Mouse (Mus musculus) bone marrow macrophage, adult 2 months (primary cell): ENCODE results near the gene Cdc26. TPM values are rescaled to one million over a fixed set of nuclear protein-coding genes. Genes with fewer than 3 reads are reported as not detected.

Source experiments
- H3K27ac ChIP-seq: 2 replicates; pipeline ENCODE4 v1.5.1; 2012; ENCODE audit warnings: low read depth, low read length; ENCODE audit not compliant: insufficient read depth
- H3K4me1 ChIP-seq: 2 replicates; pipeline ENCODE4 v1.6.1; 2012; ENCODE audit warnings: low read length; ENCODE audit not compliant: control insufficient read depth, insufficient read depth
- H3K4me3 ChIP-seq: 2 replicates; pipeline ENCODE4 v1.5.1; 2012; ENCODE audit warnings: mild to moderate bottlenecking, low read length, moderate library complexity; ENCODE audit not compliant: insufficient read depth
- CTCF ChIP-seq: IDR thresholded peaks from 2 replicates; pipeline ENCODE4 v1.5.1; 2012; ENCODE audit warnings: low read depth, mild to moderate bottlenecking, low read length, moderate library complexity
- POLR2A ChIP-seq: IDR thresholded peaks from 2 replicates; pipeline ENCODE4 v1.6.1; 2012; ENCODE audit warnings: mild to moderate bottlenecking, low read depth, low read length, borderline replicate concordance
- polyA plus RNA-seq: library from polyadenylated mRNA; stranded (reverse); fragments of >200 nt; gene quantifications from 2 replicates; pipeline ENCODE4 v1.2.4, GENCODE M21; 2012; ENCODE audit not compliant: missing spikeins, insufficient read depth, insufficient read length

The Cdc26 gene
- polyA plus RNA-seq, 1 experiment = 54.8 TPM

GRCm38 (mm10) chr4:62364299-62364698, 44.1 kb downstream of the Cdc26 start:
- TF ChIP-seq CTCF = no peak
- no peak overlapping the region for H3K27ac ChIP-seq

DNA sequence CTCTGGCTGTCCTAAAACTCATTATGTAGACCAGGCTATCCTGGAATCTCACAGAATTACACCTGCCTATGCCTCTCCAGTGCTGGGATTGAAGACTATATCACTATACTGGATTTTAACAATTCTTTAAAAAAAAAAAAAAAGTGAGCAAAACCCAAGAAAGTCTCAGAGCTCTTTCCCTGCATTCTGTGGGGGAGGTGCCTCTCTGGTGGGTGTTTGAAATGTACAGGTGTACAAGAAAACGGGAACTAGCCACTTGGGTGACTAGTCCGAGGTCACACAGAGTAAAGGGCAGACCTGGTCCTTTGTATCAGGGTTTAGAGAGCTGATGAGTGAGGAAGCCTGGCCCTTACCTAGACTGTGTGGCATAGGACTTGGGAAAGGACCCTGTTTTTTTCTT, 46.0 kb downstream of the Cdc26 start:
- TF ChIP-seq POLR2A (no peak), CTCF (no peak)
- no peak overlapping the region for H3K27ac ChIP-seq
- no peak overlapping the region for H3K4me3 ChIP-seq
- peaks cover 17% of the 10 kb centered on the region for H3K4me1 ChIP-seq

More at GRCm38 (mm10) chr4:62364299-62364698, 44.1 kb downstream of the Cdc26 start:
- Histone ChIP-seq H3K4me3 (no peak overlapping the region), H3K4me1 (peaks cover 20% of the 10 kb centered on the region)

DNA sequence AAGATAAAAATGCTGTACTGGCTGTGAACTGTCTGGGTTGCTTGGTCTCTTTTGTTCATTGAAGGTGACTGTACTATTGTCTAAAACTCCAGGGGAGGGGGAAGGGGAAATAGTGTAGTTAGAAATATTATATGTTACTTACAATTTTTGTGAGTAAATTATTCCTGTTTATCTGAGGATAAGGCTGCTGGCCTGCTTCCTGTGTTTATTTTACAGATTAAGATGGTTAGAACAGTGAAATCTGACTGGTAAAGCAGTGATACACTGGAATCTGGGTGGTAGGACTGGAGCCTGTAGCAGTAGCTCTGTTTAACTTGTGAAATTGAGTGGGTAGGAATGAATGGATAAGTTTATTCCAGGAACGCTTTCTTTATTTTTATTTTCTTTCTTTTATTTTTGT, 46.4 kb downstream of the Cdc26 start:
- TF ChIP-seq CTCF (no peak), POLR2A (no peak)
- H3K27ac ChIP-seq = no peak overlapping the region
- peaks cover 18% of the 10 kb centered on the region for H3K4me1 ChIP-seq
- H3K4me3 ChIP-seq = peak overlapping the region; percentile 77; the same call in 1 of the 2 replicates

DNA sequence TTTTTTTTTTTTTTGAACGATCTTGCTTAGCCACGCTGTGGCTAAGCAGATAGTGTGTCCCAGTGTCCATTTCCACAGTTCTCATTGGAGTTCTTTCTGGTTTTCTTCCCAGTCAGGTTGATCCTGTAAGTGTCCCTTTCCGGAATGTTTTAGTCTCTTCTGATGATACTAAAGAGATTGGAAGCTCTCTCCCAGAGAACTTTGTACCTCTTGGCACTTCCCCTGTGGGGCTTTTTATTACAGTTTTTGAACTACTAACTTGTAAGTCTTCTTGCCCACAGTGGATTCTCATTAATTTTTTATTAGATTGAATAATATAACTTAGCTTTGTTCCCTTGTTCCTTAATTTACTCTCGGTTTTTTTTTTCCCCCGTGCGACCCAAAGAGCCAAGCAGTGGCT, 46.9 kb downstream of the Cdc26 start:
- TF ChIP-seq POLR2A (no peak), CTCF (no peak)
- Histone ChIP-seq H3K4me1 (peaks cover 20% of the 10 kb centered on the region), H3K27ac (no peak overlapping the region), H3K4me3 (peak overlapping the region; percentile 77)

GRCm38 (mm10) chr4:62360805-62361455, 47.5 kb downstream of the Cdc26 start:
- peak overlapping the region; percentile 50 for H3K27ac ChIP-seq
- H3K4me3 ChIP-seq = peak overlapping the region; percentile 77
- peaks cover 24% of the 10 kb centered on the region for H3K4me1 ChIP-seq
- TF ChIP-seq CTCF (no peak), POLR2A (no peak)

DNA sequence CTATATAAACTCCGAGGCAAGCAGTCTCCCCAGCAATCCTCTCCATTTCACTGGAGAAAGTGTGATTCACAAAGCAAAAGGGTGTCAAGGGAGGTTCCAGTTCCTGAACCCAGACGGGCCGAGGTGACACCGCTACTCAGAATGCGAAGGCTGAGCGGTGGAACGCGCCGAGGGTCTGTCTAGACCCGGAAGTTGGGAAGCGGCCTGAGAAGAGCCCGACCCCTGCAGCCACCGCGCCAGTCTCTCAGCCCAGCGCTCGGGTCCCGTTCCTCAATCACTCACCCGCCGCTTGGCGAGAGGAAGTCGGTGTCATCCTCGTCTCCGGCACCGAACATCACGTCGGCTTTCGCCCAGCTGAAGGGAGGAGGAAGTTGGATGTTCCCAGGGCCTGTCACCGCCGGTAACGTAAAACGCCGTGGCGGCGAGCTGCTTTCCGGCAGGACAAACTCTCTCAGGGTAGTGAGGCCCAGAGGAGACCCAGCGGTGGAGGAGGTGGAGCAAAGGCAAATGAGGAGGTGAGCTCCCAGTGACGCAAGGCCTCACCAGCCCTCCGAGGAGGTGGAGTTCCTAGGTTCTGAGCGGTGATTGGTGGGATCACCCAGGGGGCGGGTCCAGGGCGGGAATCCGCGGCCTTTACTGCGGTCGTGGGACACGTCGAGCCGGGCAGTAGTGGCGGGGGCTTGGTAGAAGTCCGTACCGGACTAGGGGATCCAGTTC, 48.2 kb downstream of the Cdc26 start, which contains the start of the genes Fkbp15 and Slc31a1:
Gene Fkbp15 (minus strand): TSS at position 461 of the 717 bp plus-strand sequence.
Gene Slc31a1 (plus strand): TSS at position 640 of the 717 bp plus-strand sequence.
- TF ChIP-seq POLR2A (no peak; the same call in 1 of the 2 replicates), CTCF (no peak)
- H3K4me3 ChIP-seq = peak within 1 kb of the TSS; percentile 77
- H3K4me1 ChIP-seq = peaks cover 26% of the 10 kb centered on the region
- peak within 1 kb of the TSS; percentile 97 for H3K27ac ChIP-seq

GRCm38 (mm10) chr4:62359256-62359775, 49.1 kb downstream of the Cdc26 start:
- TF ChIP-seq POLR2A = no peak
- Histone ChIP-seq H3K4me3 (peak overlapping the region; percentile 74), H3K4me1 (peaks cover 31% of the 10 kb centered on the region), H3K27ac (peak overlapping the region; percentile 97)

DNA sequence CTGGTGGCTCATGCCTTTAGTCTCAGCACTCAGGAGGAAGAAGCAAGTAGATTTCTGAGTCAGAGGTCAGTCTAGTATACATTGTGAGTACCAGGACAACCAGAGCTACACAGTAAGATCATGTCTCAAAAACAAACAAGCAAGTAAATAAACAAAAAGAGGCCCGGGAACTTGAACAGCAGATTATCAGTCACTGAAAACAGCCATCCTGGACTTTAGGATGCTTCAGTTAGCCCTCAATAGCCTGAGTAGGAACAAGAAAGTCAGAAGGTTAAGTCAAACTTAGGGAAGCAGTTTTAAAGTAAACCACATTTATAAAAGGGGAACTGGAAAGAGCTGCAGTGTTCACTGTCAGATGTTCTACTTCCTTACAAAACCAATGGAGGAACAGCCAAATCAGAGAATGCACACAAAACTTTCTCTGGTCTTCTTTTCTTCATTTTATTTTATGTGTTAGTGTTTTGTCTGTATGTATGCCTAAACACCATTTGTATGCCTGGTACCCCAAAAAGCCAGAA, 50.8 kb downstream of the Cdc26 start:
- H3K4me1 ChIP-seq = peaks cover 43% of the 10 kb centered on the region
- H3K4me3 ChIP-seq = no peak overlapping the region
- peak overlapping the region; percentile 97 for H3K27ac ChIP-seq
- TF ChIP-seq CTCF (no peak), POLR2A (no peak)

DNA sequence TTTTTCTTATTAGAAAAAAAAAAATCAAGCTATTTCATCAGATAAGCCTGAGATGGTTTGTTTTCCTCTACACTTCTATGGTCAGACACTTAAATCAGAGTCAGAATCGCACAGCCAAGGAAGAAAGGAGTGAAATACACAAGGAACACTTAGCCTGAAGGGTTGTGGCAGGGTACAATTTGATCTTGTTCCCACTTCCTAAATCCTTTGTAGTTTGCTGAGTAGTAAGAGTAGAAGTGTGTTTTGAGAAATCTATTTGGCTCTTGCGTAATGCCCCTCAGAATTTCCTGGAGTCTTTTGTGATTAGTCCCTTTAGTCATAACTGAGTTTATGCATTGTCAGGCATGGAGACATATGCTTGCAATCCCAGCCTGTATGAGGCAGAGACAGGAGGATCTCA, 59.1 kb downstream of the Cdc26 start:
- Histone ChIP-seq H3K4me3 (no peak overlapping the region), H3K27ac (peak overlapping the region; percentile 94), H3K4me1 (peaks cover 37% of the 10 kb centered on the region)
- TF ChIP-seq POLR2A = no peak
- no peak for TF ChIP-seq CTCF

DNA sequence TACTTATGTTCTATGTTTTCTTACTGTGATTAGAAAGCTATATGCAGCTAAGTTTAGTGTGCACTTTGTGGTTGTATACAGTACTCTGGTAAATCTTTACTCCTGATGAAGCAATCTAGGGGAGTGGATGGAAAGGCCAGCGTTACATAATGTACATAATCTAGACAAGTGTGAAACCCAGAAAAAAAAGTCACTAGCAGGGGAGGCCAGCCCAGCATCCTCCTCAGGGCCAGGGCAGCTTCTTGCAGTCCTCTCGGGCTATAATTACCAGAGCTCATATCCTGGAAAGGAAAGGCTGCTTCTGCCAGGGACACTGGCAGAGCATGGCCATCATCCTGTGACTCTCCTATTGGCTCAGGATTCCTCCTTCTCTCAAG, 60.1 kb downstream of the Cdc26 start:
- H3K27ac ChIP-seq = peak overlapping the region; percentile 71
- H3K4me1 ChIP-seq = peaks cover 30% of the 10 kb centered on the region
- TF ChIP-seq POLR2A = no peak
- H3K4me3 ChIP-seq = no peak overlapping the region
